ENCODE assay signal across 32 mouse cellular contexts in genomic region chr6:53306710-53307109, GRCm38 (mm10). TPM values are rescaled to one million over a fixed set of nuclear protein-coding genes. Genes with fewer than 3 reads are reported as not detected.
DNase-seq lines count a peak whose midpoint lies in the region; ATAC-seq and TF ChIP-seq lines count a peak whose summit lies in the region.
"Had no signal": no experiment of that assay in that cellular context is flagged by ENCODE, and none has a peak within 500 bp of the region (broad histone marks: within the 10 kb centered on the region; RNA-seq: fewer than 3 reads in every experiment).

No protein-coding gene starts in this region.

- no peak overlapping the region for H3K4me2 ChIP-seq in lung, embryonic 16.5 days (ENCODE audit: low read depth, low read length)
- no peak overlapping the region for H3K4me2 ChIP-seq in forebrain, embryonic 11.5 days (ENCODE audit: low read depth, low read length, severe bottlenecking)
- H3K4me2 ChIP-seq in forebrain, embryonic 16.5 days (ENCODE audit: low read length), result no peak overlapping the region
- H3K4me2 ChIP-seq: heart, embryonic 13.5 days; hindbrain, embryonic 15.5 days; kidney, embryonic 15.5 days; limb, embryonic 13.5 days; liver, embryonic 11.5 days; lung, embryonic 15.5 days; midbrain, embryonic 15.5 days; neural tube, embryonic 15.5 days had no signal

- TF ChIP-seq CTCF in brain, embryonic 14.5 days (IDR thresholded peaks at IDR 0.05; ENCODE audit: borderline replicate concordance, extremely low read depth, insufficient read depth, insufficient read length), result no peak

- H3K36me3 ChIP-seq in lung, embryonic 16.5 days (ENCODE audit: control insufficient read depth, insufficient read depth, low read length), result no peaks in the 10 kb centered on the region
- no peaks in the 10 kb centered on the region for H3K36me3 ChIP-seq in forebrain, embryonic 11.5 days (ENCODE audit: control insufficient read depth, insufficient read depth, low read length)
- no peaks in the 10 kb centered on the region for H3K36me3 ChIP-seq in forebrain, embryonic 16.5 days (ENCODE audit: control insufficient read depth, insufficient read depth)
- H3K36me3 ChIP-seq: hindbrain, embryonic 10.5 days; hindbrain, embryonic 15.5 days; kidney, embryonic 15.5 days; limb, embryonic 13.5 days; lung, embryonic 15.5 days; midbrain, embryonic 15.5 days; neural tube, embryonic 15.5 days had no signal

- H3K27ac ChIP-seq in lung, embryonic 16.5 days (ENCODE audit: low read length), result no peak overlapping the region
- no peak overlapping the region for H3K27ac ChIP-seq in forebrain, embryonic 11.5 days (ENCODE audit: low read depth, low read length)
- H3K27ac ChIP-seq in forebrain, embryonic 16.5 days (ENCODE audit: low read length), result no peak overlapping the region
- H3K27ac ChIP-seq: heart, adult 2 months; heart, embryonic 13.5 days; hindbrain, embryonic 10.5 days; hindbrain, embryonic 15.5 days; kidney, embryonic 15.5 days; left cerebral cortex, adult 2 months; limb, embryonic 13.5 days; lung, embryonic 15.5 days; midbrain, embryonic 15.5 days; neural tube, embryonic 15.5 days had no signal

- H3K9ac ChIP-seq in lung, embryonic 16.5 days (ENCODE audit: low read length), result no peak overlapping the region
- no peak overlapping the region for H3K9ac ChIP-seq in forebrain, embryonic 11.5 days (ENCODE audit: low read length)
- H3K9ac ChIP-seq in forebrain, embryonic 16.5 days (replicated peaks; ENCODE audit: low read depth, low read length), result no peak overlapping the region
- H3K9ac ChIP-seq: heart, embryonic 13.5 days; hindbrain, embryonic 15.5 days; kidney, embryonic 15.5 days; limb, embryonic 13.5 days; lung, embryonic 15.5 days; midbrain, embryonic 15.5 days; neural tube, embryonic 15.5 days had no signal

- ATAC-seq in lung, embryonic 16.5 days (ENCODE audit: low read depth), result peak; percentile 26; the same call in 1 of the 2 replicates
- peak; percentile 87 for ATAC-seq in forebrain, embryonic 11.5 days (replicated peaks; ENCODE audit: low FRiP score)
- peak; percentile 93 for ATAC-seq in forebrain, embryonic 16.5 days
- ATAC-seq: CD4-positive, CD25-positive, alpha-beta regulatory T cell, adult 4 months; inflammation-experienced regulatory T-cells, adult 6 months; midbrain, embryonic 15.5 days had no signal

- no peak overlapping the region for H3K4me3 ChIP-seq in lung, embryonic 16.5 days (ENCODE audit: low read length)
- H3K4me3 ChIP-seq in forebrain, embryonic 11.5 days (ENCODE audit: low read depth, low read length), result no peak overlapping the region
- H3K4me3 ChIP-seq in forebrain, embryonic 16.5 days (replicated peaks; ENCODE audit: low read length), result no peak overlapping the region
- H3K4me3 ChIP-seq: heart, adult 2 months; heart, embryonic 13.5 days; hindbrain, embryonic 10.5 days; hindbrain, embryonic 15.5 days; kidney, embryonic 15.5 days; left cerebral cortex, adult 2 months; limb, embryonic 13.5 days; lung, embryonic 15.5 days; midbrain, embryonic 15.5 days; neural tube, embryonic 15.5 days had no signal

- H3K9me3 ChIP-seq in lung, embryonic 16.5 days (ENCODE audit: control insufficient read depth, low read length), result no peaks in the 10 kb centered on the region
- no peaks in the 10 kb centered on the region for H3K9me3 ChIP-seq in forebrain, embryonic 11.5 days (ENCODE audit: control insufficient read depth, low read length)
- no peaks in the 10 kb centered on the region for H3K9me3 ChIP-seq in forebrain, embryonic 16.5 days (ENCODE audit: control insufficient read depth, low read length)
- H3K9me3 ChIP-seq: heart, embryonic 13.5 days; hindbrain, embryonic 10.5 days; hindbrain, embryonic 15.5 days; kidney, embryonic 15.5 days; limb, embryonic 13.5 days; lung, embryonic 15.5 days; midbrain, embryonic 15.5 days; neural tube, embryonic 15.5 days had no signal

- 62% methylated on average over 5 of the region's 5 CpGs for WGBS in lung, embryonic 16.5 days
- 38% methylated on average over 5 of the region's 5 CpGs for WGBS in forebrain, embryonic 11.5 days
- WGBS in forebrain, embryonic 16.5 days, result 16% methylated on average over 5 of the region's 5 CpGs

- TF ChIP-seq POLR2A in brain, embryonic 14.5 days (IDR thresholded peaks at IDR 0.05; ENCODE audit: borderline replicate concordance, extremely low read depth, insufficient read depth, insufficient read length, poor library complexity, severe bottlenecking), result no peak

- H3K27me3 ChIP-seq in lung, embryonic 16.5 days (ENCODE audit: control insufficient read depth, insufficient read depth, low read depth, low read length), result no peaks in the 10 kb centered on the region
- H3K27me3 ChIP-seq in forebrain, embryonic 11.5 days (ENCODE audit: control insufficient read depth, insufficient read depth, low read length), result no peaks in the 10 kb centered on the region
- H3K27me3 ChIP-seq in forebrain, embryonic 16.5 days (replicated peaks; ENCODE audit: control insufficient read depth, insufficient read depth, low read length), result no peaks in the 10 kb centered on the region
- H3K27me3 ChIP-seq: heart, embryonic 13.5 days; hindbrain, embryonic 15.5 days; kidney, embryonic 15.5 days; limb, embryonic 13.5 days; lung, embryonic 15.5 days; midbrain, embryonic 15.5 days; neural tube, embryonic 15.5 days had no signal

- H3K4me1 ChIP-seq in lung, embryonic 16.5 days (replicated peaks; ENCODE audit: control insufficient read depth, insufficient read depth, low read length), result peaks cover 5% of the 10 kb centered on the region
- peaks cover 3% of the 10 kb centered on the region; the same call in 1 of the 2 replicates for H3K4me1 ChIP-seq in forebrain, embryonic 11.5 days (replicated peaks; ENCODE audit: control insufficient read depth, insufficient read depth, low read length)
- H3K4me1 ChIP-seq in forebrain, embryonic 16.5 days (replicated peaks; ENCODE audit: control insufficient read depth, insufficient read depth, low read length), result peaks cover 14% of the 10 kb centered on the region
- H3K4me1 ChIP-seq: hindbrain, embryonic 15.5 days; midbrain, embryonic 15.5 days had no signal

- DNase-seq in lung, postnatal 4 days, result no peak
- peak; percentile 93 for DNase-seq in brain, embryonic 14.5 days (ENCODE audit: low read depth)
- DNase-seq in forebrain, embryonic 11.5 days (ENCODE audit: low spot score), result no peak
- DNase-seq in cerebellum, adult 9-10 months, result no peak
- DNase-seq in kidney, adult 8-10 months, result no peak
- DNase-seq in MN1 (ENCODE audit: low spot score), result no peak
- DNase-seq: adrenal gland, postnatal 10 days; cerebellum, adult 11-12 months; cerebellum, postnatal 14 days; gastrocnemius, postnatal 36 days; heart, adult 2 months; heart, postnatal 10 days; kidney, adult 11 months; kidney, postnatal 25 days; retina, postnatal 1 day; right cerebral cortex, postnatal 25 days; thymus, adult 18-20 months; thymus, postnatal 25 days had no signal

RNA-seq across cellular contexts. Expression of gene Creb5, which starts 19.6 kb away (rescaled TPM):
- polyA plus RNA-seq in lung, embryonic 16.5 days (2015; fragmentation: Nextera tagmentation; extraction: Ambion mirVana), result 5.8 and 6.1 TPM in 2 replicates
- polyA plus RNA-seq in brain, embryonic 14.5 days (2012; rRNA removed), result 3.9 and 4.3 TPM in 2 replicates
- polyA plus RNA-seq in forebrain, embryonic 11.5 days (2014; fragmentation: Nextera tagmentation; extraction: Ambion mirVana), result 36.2 and 39.0 TPM in 2 replicates
- polyA plus RNA-seq in forebrain, embryonic 16.5 days (2015; fragmentation: Nextera tagmentation; extraction: Ambion mirVana), result 11.9 and 14.8 TPM in 2 replicates
- polyA plus RNA-seq: CD4-positive, CD25-positive, alpha-beta regulatory T cell, adult 4 months had no signal

Comparison
In these comparisons a context has a peak if more than half of its experiments do, and no peak if none do; other contexts are left out.
1. ATAC-seq: peak in every context shown above with its lines; median percentile 93 in forebrain, embryonic 16.5 days; 87 in forebrain, embryonic 11.5 days; 26 in lung, embryonic 16.5 days.